Mouse (Mus musculus) adrenal gland, postnatal 14 days (tissue): ENCODE results near the gene Dab1. TPM values are rescaled to one million over a fixed set of nuclear protein-coding genes. Genes with fewer than 3 reads are reported as not detected.
A peak's percentile ranks its signal among the peaks of the same experiment; 100 is the strongest.

Experiments used
- DNase-seq: peaks from one replicate; pipeline ENCODE4 v3.0.0; 2021; ENCODE audit warnings: mixed read lengths
- total RNA-seq: library from RNA; stranded (reverse); gene quantifications from 2 replicates; pipeline ENCODE4 v1.2.3, GENCODE M21; 2021

The Dab1 gene
- total RNA-seq, 1 experiment from 2014 or later = 0.37 TPM

- DNase-seq = no peak
Measured at GRCm38 (mm10) chr4:103838377-103838776, 219.2 kb downstream of the Dab1 start.

GRCm38 (mm10) chr4:103839541-103839940, 220.4 kb downstream of the Dab1 start:
- peak; percentile 27 for DNase-seq

GRCm38 (mm10) chr4:103841126-103841525, 222.0 kb downstream of the Dab1 start:
- DNase-seq = no peak

GRCm38 (mm10) chr4:103844635-103845034, 225.5 kb downstream of the Dab1 start:
- DNase-seq = no peak

- DNase-seq = no peak
Measured at GRCm38 (mm10) chr4:103857173-103857572, 238.0 kb downstream of the Dab1 start.

GRCm38 (mm10) chr4:103875564-103875963, 256.4 kb downstream of the Dab1 start:
- DNase-seq = peak; percentile 59

- DNase-seq = no peak
Measured at GRCm38 (mm10) chr4:103878841-103879240, 259.7 kb downstream of the Dab1 start.

- DNase-seq = no peak
Measured at GRCm38 (mm10) chr4:103881641-103882040, 262.5 kb downstream of the Dab1 start.

- no peak for DNase-seq
Measured at GRCm38 (mm10) chr4:103888086-103888485, 268.9 kb downstream of the Dab1 start.

- no peak for DNase-seq
Measured at GRCm38 (mm10) chr4:103889110-103889509, 270.0 kb downstream of the Dab1 start.

- DNase-seq = no peak
Measured at GRCm38 (mm10) chr4:103896806-103897205, 277.6 kb downstream of the Dab1 start.

GRCm38 (mm10) chr4:103897702-103898101, 278.5 kb downstream of the Dab1 start:
- no peak for DNase-seq

- DNase-seq = no peak
Measured at GRCm38 (mm10) chr4:103911441-103911840, 292.3 kb downstream of the Dab1 start.

- no peak for DNase-seq
Measured at GRCm38 (mm10) chr4:103912071-103912470, 292.9 kb downstream of the Dab1 start.

GRCm38 (mm10) chr4:103922431-103922931, 303.3 kb downstream of the Dab1 start:
- DNase-seq = no peak

- no peak for DNase-seq
Measured at GRCm38 (mm10) chr4:103926682-103927081, 307.5 kb downstream of the Dab1 start.

- no peak for DNase-seq
Measured at GRCm38 (mm10) chr4:103929631-103930030, 310.5 kb downstream of the Dab1 start.

- no peak for DNase-seq
Measured at GRCm38 (mm10) chr4:103934364-103934763, 315.2 kb downstream of the Dab1 start.

GRCm38 (mm10) chr4:103948255-103948654, 329.1 kb downstream of the Dab1 start:
- DNase-seq = no peak

- no peak for DNase-seq
Measured at GRCm38 (mm10) chr4:103953652-103954220, 334.6 kb downstream of the Dab1 start.

- no peak for DNase-seq
Measured at GRCm38 (mm10) chr4:103961134-103962049, 342.2 kb downstream of the Dab1 start.

- DNase-seq = no peak
Measured at GRCm38 (mm10) chr4:103969906-103970305, 350.7 kb downstream of the Dab1 start.

- no peak for DNase-seq
Measured at GRCm38 (mm10) chr4:103974536-103974935, 355.4 kb downstream of the Dab1 start.
